In the genomic region with DNA sequence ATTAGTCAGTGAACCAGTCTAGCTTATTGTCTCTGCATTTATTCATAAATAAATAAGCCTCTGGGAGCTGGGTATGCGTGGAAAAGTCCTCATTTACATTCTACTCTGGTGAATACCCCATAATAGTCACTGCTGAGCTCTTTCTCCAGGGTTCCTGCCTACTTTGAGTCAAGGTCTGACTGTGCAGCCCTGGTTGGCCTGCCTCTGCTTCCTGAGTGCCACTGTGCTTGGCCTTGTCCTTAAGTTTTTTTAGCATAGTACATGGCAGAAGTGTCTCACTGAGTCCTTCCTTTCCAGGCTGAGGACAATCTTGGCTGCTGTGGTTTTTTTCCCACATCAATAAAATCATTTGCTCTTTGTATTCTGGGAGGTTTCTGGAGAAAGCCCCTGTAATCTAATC, we compare ENCODE assay signal across 15 mouse cellular contexts. TPM values are rescaled to one million over a fixed set of nuclear protein-coding genes. Genes with fewer than 3 reads are reported as not detected.
"Had no signal": no experiment of that assay in that cellular context is flagged by ENCODE, and none has a peak within 500 bp of the region (broad histone marks: within the 10 kb centered on the region; RNA-seq: fewer than 3 reads in every experiment).

No protein-coding gene starts in this region.

- DNase-seq: gastrocnemius, postnatal 14 days; gastrocnemius, postnatal 36 days; heart, adult 18-20 months; heart, postnatal 10 days; heart, postnatal 36 days; kidney, adult 11 months; kidney, adult 2 months; kidney, adult 9 months; kidney, postnatal 14 days; kidney, postnatal 36 days; layer of hippocampus, adult 9-11 months; layer of hippocampus, postnatal 36 days; liver; liver, embryonic 13.5 days had no signal

RNA-seq across cellular contexts. Expression of gene Gpr75, which starts 35.5 kb away (rescaled TPM):
- total RNA-seq: heart, adult 18-20 months; heart, postnatal 10 days; hematopoietic stem cell, adult 5-6 weeks had no signal
